Mouse (Mus musculus) kidney, adult 2 months (tissue): ENCODE data around the gene Rtkn. TPM values are rescaled to one million over a fixed set of nuclear protein-coding genes. Genes with fewer than 3 reads are reported as not detected.
A peak's percentile ranks its signal among the peaks of the same experiment; 100 is the strongest.

Experiments used
- DNase-seq: peaks from one replicate; pipeline ENCODE4 v3.0.0; 2021
- H3K27ac ChIP-seq: fragments of 200-500 bp; 2 replicates; pipeline ENCODE4 v1.5.1; 2012; ENCODE audit warnings: low read depth, low read length, control low read depth, inconsistent platforms; ENCODE audit not compliant: insufficient read depth
- H3K27me3 ChIP-seq: fragments of 200-500 bp; replicated peaks from 2 replicates; pipeline ENCODE4 v1.6.1; 2012; ENCODE audit warnings: mild to moderate bottlenecking, moderate library complexity, low read length, inconsistent platforms; ENCODE audit not compliant: control insufficient read depth, insufficient read depth
- H3K36me3 ChIP-seq: fragments of 200-500 bp; 2 replicates; pipeline ENCODE4 v1.6.1; 2012; ENCODE audit warnings: mild to moderate bottlenecking, moderate library complexity, low read length, inconsistent platforms; ENCODE audit not compliant: control insufficient read depth, insufficient read depth
- H3K4me1 ChIP-seq: fragments of 200-500 bp; 2 replicates; pipeline ENCODE4 v1.6.1; 2011; ENCODE audit warnings: low read length; ENCODE audit not compliant: control insufficient read depth, insufficient read depth
- H3K4me3 ChIP-seq: fragments of 200-500 bp; 2 replicates; pipeline ENCODE4 v1.5.1; 2011; ENCODE audit warnings: mild to moderate bottlenecking, low read depth, low read length, control low read depth; ENCODE audit not compliant: insufficient read depth
- CTCF ChIP-seq: fragments of 200-500 bp; conservative IDR thresholded peaks from 2 replicates; pipeline ENCODE4 v1.5.1; 2011; ENCODE audit warnings: low read depth, mild to moderate bottlenecking, control low read depth, low read length, moderate library complexity, mixed read lengths; ENCODE audit not compliant: insufficient read depth, insufficient read length
- POLR2A ChIP-seq: fragments of 200-500 bp; IDR thresholded peaks from one replicate; pipeline ENCODE4 v1.6.1; 2011; ENCODE audit warnings: low read depth, low read length, control low read depth
- WGBS: fragments of 180-500 bp; shearing (Covaris S2); methylation state at CpG from one replicate; pipeline ENCODE4 v1.1.7; 2018; 5-methylcytosine and 5-hydroxymethylcytosine counted together
- polyA plus RNA-seq: library from polyadenylated mRNA; depleted of rRNA; stranded (reverse); fragments of >200 nt; gene quantifications from 2 replicates; pipeline ENCODE4 v1.2.3, GENCODE M21; 2012

Rtkn gene
- polyA plus RNA-seq, 1 experiment = 73.6 TPM

- H3K4me1 ChIP-seq = peaks cover 16% of the 10 kb centered on the region; the same call in 1 of the 2 replicates
- no peak for DNase-seq
- H3K36me3 ChIP-seq = no peaks in the 10 kb centered on the region
- no peaks in the 10 kb centered on the region for H3K27me3 ChIP-seq
- peak overlapping the region; percentile 51 for H3K4me3 ChIP-seq
- TF ChIP-seq POLR2A (no peak), CTCF (no peak)
- H3K27ac ChIP-seq = peak overlapping the region; percentile 73
- WGBS = under 1% methylated on average over 6 of the region's 6 CpGs
Observed at GRCm38 (mm10) chr6:83165026-83165606, 29.9 kb downstream of the Rtkn start.

- peak; percentile 74 for TF ChIP-seq CTCF
- no peak for TF ChIP-seq POLR2A
- DNase-seq = peak; percentile 96
- Histone ChIP-seq H3K36me3 (no peaks in the 10 kb centered on the region), H3K27me3 (no peaks in the 10 kb centered on the region), H3K4me3 (peak within 1 kb of the TSS; percentile 65), H3K27ac (peak within 1 kb of the TSS; percentile 98), H3K4me1 (peaks cover 17% of the 10 kb centered on the region; the same call in 1 of the 2 replicates)
- under 1% methylated on average over 55 of the region's 58 CpGs for WGBS
Observed at GRCm38 (mm10) chr6:83165607-83166242, 30.5 kb downstream of the Rtkn start, which contains the start of gene Dctn1. Gene Dctn1 (plus strand): TSS chr6:83165920.

GRCm38 (mm10) chr6:83166243-83166630 is 31.0 kb downstream of the Rtkn start:
- peaks cover 17% of the 10 kb centered on the region; the same call in 1 of the 2 replicates for H3K4me1 ChIP-seq

GRCm38 (mm10) chr6:83169872-83170271 is 34.6 kb downstream of the Rtkn start:
- Histone ChIP-seq H3K4me3 (no peak overlapping the region), H3K27ac (peak overlapping the region; percentile 25), H3K27me3 (no peaks in the 10 kb centered on the region), H3K4me1 (peaks cover 13% of the 10 kb centered on the region; the same call in 1 of the 2 replicates), H3K36me3 (no peaks in the 10 kb centered on the region)
- TF ChIP-seq POLR2A = no peak
- no peak for TF ChIP-seq CTCF
- peak; percentile 78 for DNase-seq
- 17% methylated on average over 5 of the region's 5 CpGs for WGBS

More at GRCm38 (mm10) chr6:83166243-83166630, 31.0 kb downstream of the Rtkn start:
- H3K36me3 ChIP-seq = no peaks in the 10 kb centered on the region
- 0% methylated on average over 12 of the region's 12 CpGs for WGBS
- TF ChIP-seq POLR2A = no peak
- 0 out of 2 replicates have a peak, but pooled peaks have one; percentile 5 for TF ChIP-seq CTCF
- H3K4me3 ChIP-seq = peak overlapping the region; percentile 65
- no peaks in the 10 kb centered on the region for H3K27me3 ChIP-seq
- peak overlapping the region; percentile 24; the same call in 1 of the 2 replicates for H3K27ac ChIP-seq
- no peak for DNase-seq

- Histone ChIP-seq H3K36me3 (no peaks in the 10 kb centered on the region), H3K4me3 (no peak overlapping the region), H3K27ac (no peak overlapping the region), H3K4me1 (peaks cover 13% of the 10 kb centered on the region; the same call in 1 of the 2 replicates), H3K27me3 (no peaks in the 10 kb centered on the region)
- 81% methylated on average over 5 of the region's 5 CpGs for WGBS
- DNase-seq = no peak
- TF ChIP-seq POLR2A = no peak
- no peak for TF ChIP-seq CTCF
Observed at GRCm38 (mm10) chr6:83171063-83171462, 35.8 kb downstream of the Rtkn start.

GRCm38 (mm10) chr6:83172240-83172920 is 37.1 kb downstream of the Rtkn start:
- WGBS = 75% methylated on average over 9 of the region's 9 CpGs
- Histone ChIP-seq H3K4me1 (peaks cover 10% of the 10 kb centered on the region; the same call in 1 of the 2 replicates), H3K4me3 (no peak overlapping the region), H3K27ac (no peak overlapping the region), H3K27me3 (no peaks in the 10 kb centered on the region), H3K36me3 (no peaks in the 10 kb centered on the region)
- DNase-seq = no peak
- TF ChIP-seq POLR2A = no peak
- no peak for TF ChIP-seq CTCF

- DNase-seq = no peak
- Histone ChIP-seq H3K27me3 (no peaks in the 10 kb centered on the region), H3K36me3 (no peaks in the 10 kb centered on the region), H3K4me3 (no peak overlapping the region), H3K4me1 (peaks cover 6% of the 10 kb centered on the region), H3K27ac (no peak overlapping the region)
- no peak for TF ChIP-seq CTCF
- no peak for TF ChIP-seq POLR2A
- WGBS = 85% methylated on average over 8 of the region's 8 CpGs
Observed at GRCm38 (mm10) chr6:83175996-83176395, 40.7 kb downstream of the Rtkn start.
